Mouse (Mus musculus): Measurements from ENCODE around the gene Slc17a5.
A peak's percentile ranks its signal among the peaks of the same experiment; 100 is the strongest.

Gene Slc17a5

DNA sequence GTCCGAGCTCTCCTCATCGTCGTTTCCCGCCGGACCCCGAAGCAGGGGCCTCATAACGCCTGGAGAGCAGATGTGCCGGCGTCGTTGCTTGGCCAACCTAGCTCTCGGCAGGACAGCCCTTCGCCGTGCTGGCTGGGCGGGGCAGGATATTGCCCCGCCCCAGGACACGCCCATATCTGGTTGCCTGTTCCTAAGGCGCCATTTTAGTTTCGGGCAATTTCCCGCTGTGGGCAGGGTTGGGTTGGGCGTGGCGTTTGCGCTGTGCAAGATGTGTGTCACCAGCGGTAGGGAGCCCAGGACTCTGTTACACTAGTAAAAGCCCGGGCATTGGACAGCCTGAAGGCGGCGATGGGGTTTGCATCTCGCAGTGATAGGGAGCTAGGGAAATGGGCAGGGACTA lies at the start of gene Slc17a5:
TSS of gene Slc17a5 (minus strand) at position 128 of the 400 bp plus-strand sequence.
- peak; percentile 90 for DNase-seq (ENCODE audit: low spot score)

DNA sequence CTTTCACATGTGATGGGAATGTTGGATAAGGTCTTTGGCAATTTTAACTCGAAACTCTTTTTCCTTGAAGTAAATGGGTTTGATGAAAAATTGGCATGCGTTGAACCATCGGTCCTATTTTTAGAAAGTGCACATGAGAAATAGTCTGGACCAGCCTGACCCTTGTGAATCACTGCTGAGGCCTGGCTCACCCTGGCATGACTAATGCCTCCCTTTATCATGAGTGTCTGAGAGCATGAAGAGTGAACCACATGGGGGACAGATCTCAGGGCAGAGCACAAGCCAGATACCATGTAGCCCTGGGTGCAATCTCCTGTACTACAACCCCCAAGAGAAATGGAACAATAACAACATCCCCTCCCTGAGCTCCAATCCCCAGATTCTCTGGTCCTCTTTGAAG lies 46.1 kb upstream of the Slc17a5 start:
- DNase-seq (ENCODE audit: low spot score): no peak

DNA sequence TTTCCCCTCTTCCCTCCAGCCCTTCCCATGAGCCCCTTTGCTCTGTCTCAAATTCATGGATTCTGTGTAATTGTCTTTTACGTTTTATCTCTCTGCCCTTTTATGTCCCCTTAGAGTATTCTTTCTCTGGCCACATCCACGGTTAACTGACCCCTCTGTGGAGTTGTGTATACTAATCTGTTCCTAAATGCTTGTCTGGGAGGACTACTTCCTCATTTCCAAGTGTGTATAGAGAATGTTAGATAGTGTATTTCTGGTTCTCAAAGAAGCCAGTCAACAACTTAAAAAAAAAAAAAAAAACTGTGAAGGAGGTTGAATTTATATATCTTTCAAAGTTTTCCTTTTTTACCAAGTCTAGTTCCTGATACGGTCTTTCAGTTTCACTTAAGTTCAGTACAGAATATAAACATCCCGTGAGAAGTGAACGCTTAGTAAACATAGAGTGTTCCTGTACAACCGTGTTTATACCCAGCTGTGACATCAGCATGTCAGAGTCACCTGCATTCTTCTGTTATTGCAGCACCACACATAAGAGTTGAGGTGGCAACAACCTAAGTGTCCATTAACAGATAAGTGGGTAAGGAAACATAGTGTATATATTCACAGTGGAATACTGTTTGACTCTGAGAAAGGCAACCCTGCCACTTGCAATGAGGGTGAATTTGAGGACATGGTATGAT lies 44.1 kb upstream of the Slc17a5 start:
- DNase-seq (ENCODE audit: low spot score): no peak

DNA sequence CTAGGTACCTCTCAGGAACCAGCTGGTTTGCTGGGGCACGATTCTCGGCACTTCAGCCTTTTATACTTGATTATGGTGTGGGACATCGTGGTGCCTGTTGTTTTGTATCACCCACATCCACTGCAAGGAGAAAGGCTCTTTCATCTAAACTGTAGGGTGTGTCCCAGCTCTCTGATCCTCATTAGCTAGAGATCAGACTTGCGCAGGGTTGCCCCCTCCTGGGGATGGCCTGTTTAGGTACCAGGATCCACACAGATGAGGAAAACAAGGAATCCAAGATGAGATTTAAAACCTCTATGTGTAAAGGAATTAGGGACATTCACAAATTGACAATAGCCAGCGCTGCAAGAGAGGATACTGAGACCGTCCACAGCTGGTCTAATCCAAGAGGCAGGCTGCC lies 42.1 kb upstream of the Slc17a5 start:
- DNase-seq (ENCODE audit: low spot score): no peak

DNA sequence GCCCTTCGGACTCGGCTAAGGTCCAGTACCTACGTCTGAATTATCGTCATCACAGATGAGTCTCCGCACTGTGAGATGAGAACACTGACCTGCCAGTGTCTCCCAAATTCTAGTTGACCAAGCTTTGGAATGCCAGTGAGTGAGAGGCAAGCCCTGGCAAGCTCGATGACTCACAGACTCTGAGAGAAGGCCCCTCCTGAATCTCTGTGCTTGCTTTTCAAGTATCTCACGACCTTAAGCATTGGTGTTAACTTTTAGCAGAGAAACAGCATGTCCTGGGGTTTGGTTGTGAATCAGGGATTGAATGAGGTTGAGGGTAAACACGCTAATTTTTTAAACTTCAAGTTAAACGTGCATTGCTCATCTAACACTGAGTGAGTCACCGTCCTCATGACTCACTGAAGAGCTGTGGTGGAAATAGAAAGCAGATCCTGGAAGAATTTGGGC lies 35.5 kb upstream of the Slc17a5 start:
- no peak for DNase-seq (ENCODE audit: low spot score)

DNA sequence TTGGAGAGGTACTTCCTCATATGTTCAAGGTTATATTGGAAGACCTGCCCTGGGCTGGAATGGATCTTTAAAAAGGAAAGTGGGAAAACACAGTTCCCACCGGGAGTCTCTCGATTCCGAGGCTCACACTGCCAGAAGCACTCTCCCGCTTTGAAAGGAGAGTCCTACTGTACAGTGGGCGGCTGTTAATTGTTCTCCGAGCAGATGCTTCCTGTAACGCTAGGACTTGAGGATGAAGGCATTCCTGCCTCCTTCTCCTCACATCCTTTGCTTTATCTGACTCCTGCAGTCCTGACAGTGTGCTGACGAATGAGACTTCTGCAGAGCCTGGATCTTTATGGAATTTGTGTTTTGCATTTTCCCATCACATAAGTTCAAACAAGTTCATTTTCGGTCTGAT lies 31.4 kb upstream of the Slc17a5 start:
- DNase-seq (ENCODE audit: low spot score): no peak

DNA sequence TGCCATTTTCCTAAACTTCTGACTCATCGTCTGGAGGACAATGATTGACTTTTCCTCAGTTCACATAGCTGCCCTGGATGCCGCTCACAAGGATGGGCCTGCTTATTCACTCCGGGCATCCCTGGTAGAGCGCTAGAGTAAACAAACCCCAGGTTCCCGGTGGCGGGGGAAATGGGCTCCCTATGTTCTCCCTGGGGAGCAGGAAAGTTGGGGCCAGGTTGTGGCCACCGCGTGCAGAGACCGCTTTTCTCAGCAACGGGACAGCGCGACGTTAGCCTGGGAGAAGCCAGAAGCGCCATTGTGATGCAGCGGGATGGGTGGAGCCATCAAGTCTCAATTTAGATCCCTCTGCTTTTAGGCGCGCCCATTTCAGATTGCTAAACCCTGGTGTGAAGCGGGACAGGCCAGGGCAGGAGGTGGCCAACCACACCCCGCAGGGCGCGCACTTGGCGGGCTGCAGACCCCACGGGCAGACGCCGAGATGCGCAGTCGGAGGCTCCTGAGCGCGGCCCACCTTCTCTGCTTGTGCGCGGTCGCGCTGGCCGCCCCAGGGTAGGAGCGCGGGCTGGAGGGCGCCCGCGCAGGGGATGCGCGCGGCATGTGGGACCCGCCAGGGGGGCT lies 27.7 kb upstream of the Slc17a5 start, which contains the start of gene Cd109:
TSS of gene Cd109 (plus strand) at position 146 of the 621 bp plus-strand sequence.
- peak; percentile 12 for DNase-seq (ENCODE audit: low spot score)

DNA sequence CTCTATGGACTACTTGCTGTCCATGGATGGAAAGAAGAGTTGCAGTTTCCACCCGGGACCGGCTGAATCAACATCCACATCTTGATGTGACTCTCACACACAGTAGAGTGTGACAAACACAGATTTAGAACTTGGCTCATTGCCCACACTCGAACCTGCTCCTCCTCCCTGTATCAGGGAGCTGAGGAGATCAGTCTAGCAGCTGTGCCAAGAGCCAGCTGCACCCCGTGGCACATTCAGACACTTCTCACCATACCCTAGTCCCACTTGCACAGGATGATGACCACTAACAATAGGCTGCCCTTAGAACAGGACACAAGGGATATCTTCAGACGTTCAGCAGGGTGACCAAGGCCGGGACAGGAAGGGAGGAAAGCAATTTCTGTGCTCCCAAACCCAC lies 26.4 kb upstream of the Slc17a5 start:
- peak; percentile 23 for DNase-seq (ENCODE audit: low spot score)

DNA sequence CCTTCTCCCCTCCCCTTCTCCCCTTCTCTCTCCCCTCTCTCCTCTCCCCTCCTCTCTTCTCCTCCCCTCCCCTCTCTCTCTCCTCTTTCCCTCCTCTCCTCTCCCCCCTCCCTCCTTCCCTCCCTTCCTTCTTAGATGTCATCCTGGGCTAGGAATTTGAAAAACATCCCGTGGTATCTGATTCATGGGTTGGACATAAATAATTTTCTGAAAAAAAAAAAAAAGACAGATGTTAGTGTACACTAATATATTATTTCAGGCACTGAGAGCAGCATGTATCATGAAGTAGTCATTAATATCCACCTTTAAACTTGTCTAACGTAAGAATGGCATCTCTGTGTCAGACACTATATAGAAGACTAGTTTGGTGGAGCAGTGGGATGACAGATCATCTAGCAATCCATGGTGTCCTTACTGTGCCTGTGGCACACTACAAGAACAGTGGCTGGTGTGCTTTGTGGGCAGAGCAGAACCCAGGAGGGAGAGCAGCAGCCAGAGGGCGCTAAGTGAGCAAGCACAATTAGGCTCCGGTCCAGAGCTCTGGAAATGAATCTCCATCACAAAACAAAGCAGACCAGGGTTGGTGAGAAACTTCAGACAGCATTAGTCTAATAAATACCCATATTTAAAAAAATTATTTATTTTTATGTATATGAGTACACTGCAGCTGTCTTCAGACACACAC lies 13.3 kb upstream of the Slc17a5 start:
- DNase-seq (ENCODE audit: low spot score): no peak

DNA sequence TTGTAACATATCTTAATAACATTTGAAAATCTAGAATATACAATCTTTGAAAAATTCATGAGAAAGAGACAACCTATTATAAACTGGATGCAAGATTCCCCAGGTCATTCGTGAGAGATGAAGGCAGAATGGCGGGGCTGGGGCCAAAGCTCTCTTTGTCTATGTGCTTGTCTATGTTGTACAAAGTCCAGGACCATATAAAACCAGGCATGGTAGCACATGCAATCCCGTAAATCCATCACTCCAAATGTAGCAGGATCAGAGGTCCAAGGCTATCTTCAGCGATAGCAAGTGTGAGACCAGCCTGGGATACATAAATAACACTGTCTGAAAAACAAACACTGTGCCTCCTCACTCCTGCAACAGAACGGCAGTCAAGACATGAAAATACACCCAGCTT lies 12.1 kb upstream of the Slc17a5 start:
- DNase-seq (ENCODE audit: low spot score): no peak

DNA sequence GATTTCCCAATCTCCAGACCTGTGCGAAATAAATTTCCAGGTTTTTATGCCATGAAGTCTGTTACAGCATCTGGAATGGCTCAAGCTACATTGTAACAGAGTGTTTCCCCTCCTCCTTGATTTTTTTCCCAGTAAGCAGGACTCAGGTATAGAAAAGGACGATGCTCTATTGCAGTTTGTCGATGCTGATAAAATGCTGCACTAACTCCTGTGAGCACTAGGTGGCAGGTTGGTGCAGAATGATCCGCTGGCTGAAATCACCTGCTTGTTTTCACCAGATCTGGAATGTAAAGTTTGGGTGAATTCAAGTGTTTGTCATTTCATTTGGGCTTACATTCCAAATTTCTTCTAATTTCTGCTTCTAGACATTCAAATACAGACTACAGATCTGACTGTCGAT lies 9.0 kb upstream of the Slc17a5 start:
- no peak for DNase-seq (ENCODE audit: low spot score)

DNA sequence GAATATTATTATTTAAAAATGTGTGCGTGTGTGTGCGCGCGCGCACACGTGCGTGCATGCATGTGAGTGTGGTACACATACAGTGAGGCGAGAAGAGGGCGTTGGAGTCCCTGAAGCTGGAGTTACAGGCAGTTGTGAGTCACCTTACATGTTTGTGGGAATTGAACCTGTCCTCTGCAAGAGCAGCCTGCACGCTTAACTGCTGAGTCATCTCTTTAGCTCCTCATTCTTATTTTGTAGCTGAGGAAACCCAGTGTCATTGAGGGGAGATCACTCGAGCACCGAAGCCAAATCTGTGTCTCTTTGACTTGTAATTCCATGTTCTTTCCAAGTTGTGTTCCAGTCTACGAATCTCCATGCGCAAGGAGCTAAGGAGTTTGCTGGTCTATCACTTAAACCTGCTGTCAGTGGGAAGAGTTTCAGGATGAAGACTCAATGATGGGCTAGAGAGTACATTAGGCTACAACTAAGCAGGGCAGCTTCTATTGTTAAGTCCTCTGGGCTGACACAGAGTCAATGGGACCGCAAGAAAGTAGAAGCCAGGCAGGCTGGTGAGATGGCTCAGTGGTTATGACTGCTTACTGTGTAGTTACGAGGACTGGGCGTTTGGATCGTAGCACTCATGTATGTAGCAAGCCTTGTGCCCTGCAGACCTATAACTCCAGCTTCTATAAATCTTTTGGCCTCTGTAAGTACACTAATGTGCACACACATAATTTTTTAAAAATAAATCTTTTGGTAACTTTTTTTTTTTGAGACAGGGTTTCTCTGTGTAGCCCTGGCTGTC lies 8.1 kb upstream of the Slc17a5 start:
- no peak for DNase-seq (ENCODE audit: low spot score)

DNA sequence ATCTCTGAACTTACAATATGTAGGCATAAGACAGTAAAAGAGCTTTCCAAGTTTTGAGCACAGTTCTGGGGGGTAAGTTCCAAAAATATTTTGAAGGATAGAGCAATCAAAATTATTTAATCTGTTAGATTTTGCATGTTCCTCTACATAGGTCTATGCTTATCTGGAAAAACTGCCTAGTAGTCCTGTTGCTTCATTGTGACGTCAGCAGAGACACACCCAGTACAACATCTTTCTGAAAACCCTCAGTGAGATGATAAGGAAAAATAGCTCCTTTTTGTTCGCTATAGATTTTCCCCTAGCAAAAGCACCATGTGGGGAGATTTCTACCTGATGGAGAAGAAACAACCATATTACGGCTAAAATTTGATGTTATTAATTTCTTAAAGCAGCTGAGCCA lies 7.4 kb upstream of the Slc17a5 start:
- DNase-seq (ENCODE audit: low spot score): no peak

DNA sequence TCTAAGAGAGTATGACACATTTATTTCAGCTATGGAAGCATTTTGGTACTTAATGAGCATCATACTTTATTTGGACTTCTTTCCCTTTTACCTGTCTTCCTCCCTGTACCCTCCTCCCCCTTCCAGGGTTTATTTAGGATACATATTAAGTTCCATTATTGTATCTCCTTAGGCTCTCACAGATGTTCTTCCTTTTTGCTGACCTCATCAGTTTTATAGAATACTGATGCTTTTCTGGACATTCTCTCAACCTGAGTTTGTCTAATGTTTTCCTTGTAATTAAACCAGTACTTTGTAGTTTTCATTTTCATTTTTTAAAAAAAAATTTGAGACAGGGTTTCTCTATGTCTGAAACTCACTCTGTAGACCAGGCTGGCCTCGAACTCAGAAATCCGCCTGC lies 2.6 kb upstream of the Slc17a5 start:
- no peak for DNase-seq (ENCODE audit: low spot score)

DNA sequence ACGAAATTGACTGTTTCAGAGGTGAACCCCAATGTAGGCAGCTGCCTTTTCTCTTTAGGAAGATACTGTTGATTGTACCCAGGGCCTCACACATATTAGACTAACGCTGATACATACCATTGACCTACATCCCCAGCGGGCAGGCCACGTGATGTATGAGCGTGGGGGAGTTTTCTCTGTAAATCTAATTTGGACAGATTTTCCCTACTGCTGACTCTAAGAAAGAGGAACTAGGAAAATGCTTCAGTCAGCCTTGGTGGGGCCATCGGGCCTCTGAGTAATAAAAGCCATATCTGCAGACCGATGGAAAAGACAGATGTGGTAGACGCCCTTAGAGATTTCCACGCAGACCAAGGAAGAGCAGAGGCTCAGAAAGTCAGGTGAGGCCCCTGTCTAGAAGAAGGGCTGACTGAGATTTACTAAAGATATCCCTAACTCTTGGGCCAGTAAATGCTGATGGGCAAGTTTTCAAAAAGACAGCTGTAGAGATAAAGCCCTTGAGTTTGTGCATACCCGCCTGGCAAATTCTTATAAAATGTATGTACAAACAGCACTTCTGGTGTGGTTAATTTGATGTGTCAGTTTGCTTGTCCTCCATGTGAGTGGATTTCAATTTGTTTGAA lies 681 bp upstream of the Slc17a5 start:
- no peak for DNase-seq (ENCODE audit: low spot score)

DNA sequence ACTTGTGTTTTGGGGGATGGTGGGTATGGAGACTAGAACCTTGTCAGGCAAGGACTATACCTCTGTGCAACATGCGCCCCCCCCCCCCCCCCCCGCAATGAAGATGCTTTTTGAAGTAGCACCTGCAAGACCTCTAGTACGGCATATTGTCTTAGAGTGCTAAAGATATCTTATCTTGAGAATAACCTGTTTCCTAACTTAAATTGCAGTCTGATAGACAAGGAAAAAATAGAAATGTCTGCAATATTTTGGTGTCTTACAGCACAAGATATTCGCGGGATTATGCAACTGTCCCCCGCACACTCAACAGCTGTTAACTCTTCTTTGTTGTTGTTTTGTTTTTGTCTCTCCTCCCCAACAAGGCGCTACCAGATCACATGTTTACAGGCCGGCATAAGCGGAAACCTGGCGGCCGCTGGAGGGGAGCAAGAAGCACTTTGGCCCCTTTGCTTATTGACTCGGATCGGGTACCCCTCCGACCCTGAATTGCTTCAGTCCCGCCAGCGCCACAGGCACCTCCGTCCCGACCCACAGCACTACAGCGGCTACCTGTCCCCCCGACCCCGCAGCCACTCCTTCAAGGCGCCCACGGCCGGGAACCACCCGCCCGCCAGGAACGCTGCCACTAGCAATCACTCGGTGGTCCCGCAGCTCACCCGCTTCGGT lies 490 bp downstream of the Slc17a5 start:
- no peak for DNase-seq (ENCODE audit: low spot score)

DNA sequence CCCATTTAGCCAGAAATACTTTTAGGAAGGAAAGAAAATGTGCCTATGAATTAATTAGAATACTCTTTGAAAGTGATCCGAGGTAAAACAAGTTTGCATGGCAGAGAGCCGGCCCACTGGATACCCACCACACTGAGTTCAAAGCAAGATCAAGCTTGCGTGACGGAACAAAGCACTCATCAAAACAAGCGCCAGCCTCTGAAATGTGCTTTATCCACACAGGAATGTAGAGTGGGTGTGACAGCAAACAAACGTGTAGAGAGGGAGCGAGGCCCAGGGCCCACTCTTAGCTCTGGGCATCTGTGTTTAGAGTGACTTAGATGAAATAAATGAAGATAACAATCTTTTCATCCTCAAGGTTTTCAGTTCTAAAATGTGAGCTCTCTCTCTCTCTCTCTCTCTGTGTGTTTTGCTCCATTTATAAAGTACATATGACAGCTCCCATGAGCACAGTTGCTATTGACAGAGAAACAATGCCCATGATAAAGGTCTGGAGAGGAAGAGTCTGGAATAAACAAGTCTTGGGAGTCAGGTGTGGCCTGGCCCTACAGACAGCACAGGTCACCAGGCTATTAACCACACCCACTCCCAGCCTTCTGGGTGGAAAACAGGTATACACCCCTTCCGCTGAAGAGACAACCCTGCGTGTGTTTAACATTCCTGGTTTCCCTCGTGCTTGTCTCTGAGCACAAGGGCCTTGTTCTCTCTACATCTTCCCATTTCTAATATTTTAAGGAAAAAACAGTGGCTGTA lies 8.0 kb downstream of the Slc17a5 start:
- DNase-seq (ENCODE audit: low spot score): no peak

DNA sequence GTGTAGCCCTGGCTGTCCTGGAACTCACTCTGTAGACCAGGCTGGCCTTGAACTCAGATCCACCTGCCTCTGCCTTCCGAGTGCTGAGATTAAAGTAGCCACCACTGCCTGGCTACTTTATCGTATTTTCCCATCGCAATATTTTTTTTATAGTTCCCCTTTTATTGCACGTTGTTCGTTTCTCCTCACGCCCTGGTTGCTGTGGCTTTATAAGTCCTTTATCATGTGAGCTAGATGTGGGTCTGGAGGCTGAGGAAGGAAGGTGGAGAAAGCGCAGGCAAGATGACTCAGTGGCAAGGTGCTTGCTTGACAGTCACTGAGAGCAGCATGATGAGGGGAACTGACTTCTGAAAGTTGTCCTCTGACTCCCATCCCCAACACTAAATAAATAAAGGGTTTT lies 9.0 kb downstream of the Slc17a5 start:
- no peak for DNase-seq (ENCODE audit: low spot score)

DNA sequence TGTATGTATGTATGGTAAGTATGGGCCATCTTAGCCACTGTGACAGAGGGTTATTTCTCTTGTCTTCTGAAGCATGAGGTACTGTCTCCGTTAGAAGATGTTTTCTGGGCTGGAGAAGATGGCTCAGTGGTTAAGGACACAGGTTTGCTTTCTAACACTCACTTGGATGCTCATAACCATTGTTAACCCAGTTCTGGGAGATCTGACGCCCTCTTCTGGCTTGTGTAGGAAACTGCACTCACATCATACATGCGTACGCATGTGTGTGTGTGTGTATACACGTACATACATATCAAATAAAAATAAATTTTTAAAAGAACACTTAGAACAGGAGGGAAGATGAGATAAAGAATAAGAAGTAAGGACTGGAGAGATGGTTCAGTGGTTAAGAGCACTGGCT lies 11.4 kb downstream of the Slc17a5 start:
- DNase-seq (ENCODE audit: low spot score): no peak

DNA sequence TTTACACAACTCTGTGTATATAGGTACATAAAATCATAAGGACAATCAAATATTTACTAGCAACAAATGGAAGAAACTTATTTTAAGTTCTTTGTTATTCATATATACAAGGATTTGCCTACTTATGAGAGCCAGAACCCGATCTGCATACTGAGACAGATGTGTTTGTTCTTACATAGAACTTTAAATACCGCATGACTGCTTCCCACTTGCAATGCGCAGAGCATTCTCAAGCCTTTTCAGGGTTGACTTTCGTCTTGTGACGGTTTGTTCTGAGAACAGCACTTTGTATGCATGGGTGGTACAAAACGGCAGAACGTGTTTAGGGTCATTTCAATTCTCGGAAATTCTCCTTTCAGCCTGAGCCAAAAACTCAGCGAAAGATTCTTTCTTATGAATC lies 17.9 kb downstream of the Slc17a5 start:
- DNase-seq (ENCODE audit: low spot score): no peak

DNA sequence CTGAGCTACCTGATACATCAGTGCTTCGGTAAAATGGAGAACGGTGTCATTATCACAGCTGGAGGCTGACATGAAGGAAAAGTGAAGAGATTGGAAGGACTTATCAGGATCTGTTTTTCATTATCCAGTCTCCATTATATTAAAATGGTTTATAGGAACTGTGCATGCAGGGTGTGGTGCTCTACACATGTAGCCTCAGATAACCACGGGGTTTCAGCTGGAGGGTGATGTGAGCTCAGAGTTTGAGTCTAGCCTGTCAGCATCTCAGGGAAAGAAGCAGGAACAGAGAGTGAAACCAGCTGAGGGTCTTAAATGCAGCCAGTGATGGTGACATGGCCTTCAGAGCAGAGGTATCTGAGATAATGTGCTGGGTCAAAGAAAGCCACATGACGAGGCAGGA lies 28.4 kb downstream of the Slc17a5 start:
- DNase-seq (ENCODE audit: low spot score): no peak

All from testis, postnatal 14 days (tissue).